Mouse (Mus musculus): ENCODE measurements around the gene Samd3.

- TF ChIP-seq CTCF (IDR thresholded peaks at IDR 0.05; ENCODE audit: control insufficient read depth, insufficient read depth, insufficient read length) (no peak), MYOG (IDR thresholded peaks at IDR 0.05; ENCODE audit: control insufficient read depth, extremely low read depth, insufficient read length) (no peak), MAX (IDR thresholded peaks at IDR 0.05) (no peak), CEBPB (IDR thresholded peaks at IDR 0.05; ENCODE audit: low read depth) (no peak), MYOD1 (IDR thresholded peaks at IDR 0.05; ENCODE audit: control insufficient read depth, insufficient read length, low read depth) (no peak), USF1 (IDR thresholded peaks at IDR 0.05; ENCODE audit: low read depth) (no peak), FOSL1 (IDR thresholded peaks at IDR 0.05; ENCODE audit: insufficient read depth, low read length, poor library complexity, severe bottlenecking) (no peak)
Observed at GRCm38 (mm10) chr10:26302336-26302735, 72.8 kb downstream of the Samd3 start.
